Mouse (Mus musculus) layer of hippocampus, adult 18-20 months (tissue): Measurements from ENCODE around the gene Mgat3. TPM values are rescaled to one million over a fixed set of nuclear protein-coding genes. Genes with fewer than 3 reads are reported as not detected.
A peak's percentile ranks its signal among the peaks of the same experiment; 100 is the strongest.

Experiments
- DNase-seq, 2 experiments: peaks; one replicate each; pipeline ENCODE4 v3.0.0; 2022; ENCODE audit warnings: low spot score in 2 of 2
- total RNA-seq, 2 experiments: library from RNA; stranded (reverse); gene quantifications; 2 replicates each; pipeline ENCODE4 v1.2.3; 2021

The Mgat3 gene
- total RNA-seq, 2 experiments from 2014 or later = 114 to 118 TPM

DNA sequence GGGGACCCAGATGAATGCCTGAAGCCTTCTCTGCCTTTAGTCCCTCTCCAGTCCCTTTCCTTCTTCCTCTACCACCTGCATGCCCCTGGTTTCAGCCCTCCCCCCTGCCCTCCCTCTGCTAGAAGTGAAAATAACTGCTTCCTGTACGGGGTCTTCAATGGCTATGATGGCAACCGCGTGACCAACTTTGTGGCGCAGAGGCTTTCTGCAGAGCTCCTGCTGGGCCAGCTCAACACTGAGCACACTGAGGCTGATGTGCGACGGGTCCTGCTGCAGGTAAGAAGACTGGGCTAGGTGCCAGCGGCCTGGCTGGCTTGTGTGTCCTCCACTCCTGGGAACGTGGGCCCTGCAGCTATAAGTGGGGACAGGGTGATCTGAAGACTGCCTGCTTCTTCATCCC is 25.0 kb upstream of the Mgat3 start:
- DNase-seq = no peak

DNA sequence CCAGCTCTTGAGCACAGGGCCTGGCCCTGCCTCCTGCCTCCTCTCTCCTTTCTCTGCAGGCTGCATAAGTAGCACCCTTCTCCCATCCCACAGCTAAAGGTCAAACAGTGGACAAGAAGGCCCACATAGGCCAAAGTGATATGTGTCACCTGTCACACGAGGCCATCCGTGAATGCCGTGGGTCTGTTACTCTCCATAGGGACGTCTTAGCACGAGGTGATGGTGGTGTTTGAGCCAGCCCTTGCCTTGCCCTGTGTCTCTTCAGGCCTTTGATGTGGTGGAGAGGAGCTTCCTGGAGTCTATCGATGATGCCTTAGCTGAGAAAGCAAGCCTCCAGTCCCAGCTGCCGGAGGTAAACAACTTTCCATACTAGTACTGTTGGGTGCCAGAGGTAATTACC is 24.0 kb upstream of the Mgat3 start:
- DNase-seq = no peak

DNA sequence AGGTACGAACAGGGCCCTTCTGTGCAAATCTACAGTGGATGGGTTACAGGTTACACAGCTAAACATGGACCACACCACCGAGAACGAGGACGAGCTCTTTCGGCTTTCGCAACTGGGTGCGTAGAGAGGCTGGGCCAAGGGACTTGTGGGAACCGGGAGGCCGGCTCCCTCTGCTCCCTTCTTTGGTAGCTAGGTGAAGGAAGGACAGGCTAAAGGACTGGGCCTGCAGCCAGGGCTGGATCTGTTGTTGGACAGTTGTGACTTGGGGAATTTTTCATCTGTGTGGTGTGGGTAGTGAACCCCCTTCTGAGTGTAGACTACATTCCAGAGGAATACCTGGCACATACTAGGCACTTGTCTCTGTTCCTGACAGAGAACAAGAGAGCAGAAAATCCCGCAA is 20.9 kb upstream of the Mgat3 start:
- DNase-seq = no peak

DNA sequence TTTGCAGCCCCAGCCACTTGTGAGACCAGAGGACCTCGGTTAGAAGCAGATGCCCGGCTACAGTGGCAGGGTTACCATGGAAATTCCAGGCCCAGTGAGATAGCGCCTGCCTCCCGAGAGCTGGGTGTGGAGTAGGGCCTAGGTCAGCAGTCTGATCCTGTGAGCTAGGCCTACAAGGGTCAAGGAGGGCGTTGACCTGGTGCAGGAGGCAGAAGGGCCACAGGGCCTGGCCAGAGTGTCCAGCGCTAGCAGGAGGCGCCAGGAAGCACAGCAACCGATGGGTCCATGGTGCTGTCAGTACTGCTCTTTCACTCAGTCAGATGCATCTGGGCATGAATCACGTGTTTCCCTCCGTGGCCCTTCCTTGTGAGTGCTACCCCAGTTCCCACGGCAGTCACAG is 19.8 kb upstream of the Mgat3 start:
- DNase-seq = no peak

DNA sequence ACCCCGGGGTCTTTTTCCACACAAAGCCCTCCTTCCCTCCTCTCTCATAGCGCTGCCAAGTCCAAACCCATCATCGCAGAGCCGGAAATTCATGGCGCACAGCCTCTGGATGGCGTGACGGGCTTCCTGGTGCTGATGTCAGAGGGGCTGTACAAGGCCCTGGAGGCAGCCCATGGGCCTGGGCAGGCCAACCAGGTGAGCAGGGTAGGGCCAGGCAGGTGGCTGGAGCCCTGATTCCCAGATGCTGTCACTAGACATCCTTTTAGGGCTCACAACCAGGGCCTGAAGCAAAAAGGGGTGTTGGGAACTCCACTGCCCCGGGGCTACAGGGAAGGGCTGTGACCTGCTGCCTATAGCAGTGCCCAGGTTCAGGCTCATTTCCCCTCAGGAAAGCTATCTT is 17.8 kb upstream of the Mgat3 start:
- no peak for DNase-seq

DNA sequence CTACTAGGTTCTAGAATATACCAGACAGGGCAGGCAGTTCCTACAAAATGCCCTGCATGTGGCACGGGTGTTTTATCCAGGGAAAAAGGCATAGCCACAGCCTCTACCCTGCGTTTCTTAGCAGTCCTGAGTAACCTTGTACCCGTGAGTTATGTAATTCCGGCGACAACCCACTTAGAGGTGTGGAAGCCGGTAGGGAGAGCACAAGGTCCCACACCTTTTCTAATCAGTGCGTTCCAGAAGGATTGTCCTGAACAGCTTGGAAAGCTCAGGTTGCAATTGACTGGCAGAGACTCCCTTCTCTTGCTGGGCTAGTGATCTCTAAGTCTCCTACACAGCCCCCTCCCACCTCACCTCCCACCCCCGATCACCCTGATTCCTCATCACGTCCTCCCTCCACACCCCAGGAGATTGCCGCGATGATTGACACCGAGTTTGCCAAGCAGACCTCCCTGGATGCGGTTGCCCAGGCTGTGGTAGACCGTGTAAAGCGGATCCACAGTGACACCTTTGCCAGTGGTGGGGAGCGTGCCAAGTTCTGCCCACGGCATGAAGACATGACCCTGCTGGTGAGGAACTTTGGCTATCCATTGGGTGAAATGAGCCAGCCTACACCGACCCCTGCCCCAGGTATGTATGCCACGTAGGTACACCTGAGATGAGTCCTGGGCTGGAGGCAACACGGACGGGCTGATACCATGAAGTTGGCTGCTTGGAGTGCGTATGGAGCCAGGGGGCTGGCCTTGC is 16.2 kb upstream of the Mgat3 start:
- no peak for DNase-seq

DNA sequence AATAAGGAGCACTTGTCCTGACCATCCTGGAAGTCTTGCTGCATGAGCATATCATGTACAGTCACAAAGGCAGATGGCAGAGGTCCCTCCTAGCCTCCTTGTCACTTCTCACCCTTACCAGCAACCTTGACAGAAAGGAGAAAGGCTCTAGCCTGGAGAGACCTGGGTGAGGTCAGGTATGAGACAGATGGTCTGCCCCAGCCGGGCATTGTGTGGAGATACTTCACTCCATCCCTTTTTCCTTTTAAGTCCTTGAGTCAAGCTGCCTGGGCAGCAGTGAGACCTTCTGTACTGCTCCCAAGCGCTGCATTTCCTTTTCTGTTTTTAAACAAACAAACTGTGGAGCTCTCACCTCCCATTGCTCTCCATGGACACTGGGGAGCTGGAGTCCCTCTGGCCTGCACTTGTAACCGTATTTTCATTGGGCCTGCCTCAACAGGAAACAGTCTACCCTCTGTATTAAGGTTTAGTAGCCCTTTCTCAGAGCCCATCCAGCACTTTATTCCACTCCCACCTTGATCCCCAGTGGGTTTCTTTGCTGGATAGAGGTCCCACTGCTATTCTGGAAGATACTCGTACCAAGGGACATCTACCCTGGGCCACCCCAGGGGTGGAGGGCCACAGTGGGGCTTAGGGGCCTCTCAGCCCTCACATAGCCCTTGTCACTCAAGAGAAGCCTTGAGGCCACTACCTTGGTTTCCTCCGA is 15.4 kb upstream of the Mgat3 start:
- no peak for DNase-seq

DNA sequence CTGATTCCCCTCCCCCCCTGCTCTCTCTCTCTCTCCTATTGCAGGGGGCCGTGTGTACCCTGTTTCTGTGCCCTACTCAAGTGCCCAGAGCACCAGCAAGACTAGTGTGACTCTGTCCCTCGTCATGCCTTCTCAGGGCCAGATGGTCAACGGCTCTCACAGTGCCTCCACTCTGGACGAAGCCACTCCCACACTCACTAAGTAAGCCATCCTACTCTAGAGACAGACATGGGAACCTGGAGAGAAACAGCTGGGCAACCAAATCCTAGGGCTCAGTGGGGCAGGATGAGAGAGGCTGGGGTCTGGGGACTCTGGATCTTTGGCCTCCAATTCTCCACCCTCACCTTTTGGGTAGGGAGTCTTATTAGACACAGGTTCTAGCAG is 14.8 kb upstream of the Mgat3 start:
- no peak for DNase-seq

DNA sequence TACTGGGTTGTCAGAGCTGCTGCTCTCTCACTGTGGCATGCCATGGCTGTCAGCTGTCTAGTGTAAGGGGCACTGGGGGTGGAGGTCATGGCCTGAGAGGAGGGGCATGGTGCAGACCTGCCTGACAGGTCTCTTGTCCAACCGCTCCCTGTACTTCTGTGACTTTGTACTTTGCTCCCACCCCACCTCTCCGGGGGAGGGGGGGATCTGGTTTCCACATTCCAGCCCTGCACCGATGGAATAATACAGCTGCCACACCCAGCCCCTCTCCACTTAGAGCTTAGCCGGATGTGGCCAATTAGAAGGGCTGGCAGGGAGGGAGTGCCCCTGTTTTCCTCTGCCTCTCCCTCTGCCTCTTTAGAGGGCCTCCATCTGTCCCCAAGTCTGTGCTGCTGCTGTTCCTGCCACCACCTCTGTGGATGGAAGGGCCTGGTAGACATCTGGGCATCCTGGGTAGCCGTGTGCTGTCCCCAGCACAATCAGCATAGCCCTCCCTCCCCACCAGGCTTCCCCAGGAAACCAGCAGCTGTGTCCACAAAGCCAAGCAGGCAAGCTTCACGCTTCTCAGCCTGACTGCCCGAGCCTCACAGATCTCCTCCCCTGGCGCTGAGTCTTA is 14.1 kb upstream of the Mgat3 start:
- no peak for DNase-seq

DNA sequence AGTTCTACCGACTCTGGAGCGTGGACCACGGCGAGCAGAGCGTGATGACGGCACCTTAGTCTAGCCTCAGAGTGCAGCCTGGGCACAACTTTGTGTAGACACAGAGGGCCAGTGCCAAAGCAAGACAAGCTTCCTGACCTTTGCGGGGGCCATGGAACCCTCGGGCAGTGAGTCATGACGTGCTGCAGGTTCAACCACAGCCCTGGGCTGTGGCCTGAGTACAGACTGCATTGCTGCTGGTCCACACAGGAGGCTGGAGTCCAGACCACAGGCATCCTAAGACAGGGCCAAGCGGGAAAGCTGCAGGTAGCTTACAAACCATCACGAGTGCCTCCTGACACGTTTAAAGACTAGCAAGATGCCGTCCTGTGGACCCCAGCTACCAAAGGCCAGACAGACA is 13.3 kb upstream of the Mgat3 start:
- no peak for DNase-seq

DNA sequence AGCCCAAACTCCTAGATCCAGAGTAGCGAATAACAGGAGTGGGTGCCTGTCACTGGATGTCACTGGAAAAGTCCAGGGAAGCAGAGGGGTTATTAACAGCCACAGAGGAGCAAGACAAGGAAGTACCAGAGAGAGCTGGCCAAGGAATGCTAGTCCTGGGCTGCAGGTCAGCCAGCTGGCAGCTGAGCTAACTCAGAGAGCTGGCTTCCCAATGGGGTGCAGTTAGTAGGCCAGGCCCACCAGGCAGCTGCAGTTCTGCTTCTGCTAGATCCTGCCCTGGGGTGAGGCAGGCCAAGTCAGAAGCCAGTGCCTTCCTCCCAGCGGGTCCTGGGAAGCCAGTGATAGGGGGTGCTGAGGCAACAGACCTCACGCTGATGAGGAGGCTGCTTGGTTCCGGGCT is 12.8 kb upstream of the Mgat3 start:
- no peak for DNase-seq

DNA sequence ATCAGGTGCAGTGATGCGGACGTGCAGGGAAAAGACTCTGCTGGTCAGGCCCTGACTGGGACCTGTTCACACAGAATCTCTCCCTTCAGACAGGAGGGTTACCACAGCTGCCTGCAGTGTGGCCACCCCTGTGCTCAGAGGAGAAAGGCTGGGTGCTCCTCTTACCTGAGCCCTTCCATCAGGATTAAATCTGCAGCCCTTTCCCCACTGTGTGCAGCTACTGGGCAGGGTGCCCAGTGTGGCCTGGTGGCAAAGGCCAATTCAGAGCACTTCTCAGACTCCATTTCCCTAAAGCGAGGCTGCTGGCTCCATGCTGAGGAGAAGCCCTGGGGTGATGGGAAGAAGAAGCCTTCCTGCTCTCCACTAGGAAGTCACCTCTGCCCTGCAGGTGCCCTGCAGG is 12.3 kb upstream of the Mgat3 start:
- no peak for DNase-seq

DNA sequence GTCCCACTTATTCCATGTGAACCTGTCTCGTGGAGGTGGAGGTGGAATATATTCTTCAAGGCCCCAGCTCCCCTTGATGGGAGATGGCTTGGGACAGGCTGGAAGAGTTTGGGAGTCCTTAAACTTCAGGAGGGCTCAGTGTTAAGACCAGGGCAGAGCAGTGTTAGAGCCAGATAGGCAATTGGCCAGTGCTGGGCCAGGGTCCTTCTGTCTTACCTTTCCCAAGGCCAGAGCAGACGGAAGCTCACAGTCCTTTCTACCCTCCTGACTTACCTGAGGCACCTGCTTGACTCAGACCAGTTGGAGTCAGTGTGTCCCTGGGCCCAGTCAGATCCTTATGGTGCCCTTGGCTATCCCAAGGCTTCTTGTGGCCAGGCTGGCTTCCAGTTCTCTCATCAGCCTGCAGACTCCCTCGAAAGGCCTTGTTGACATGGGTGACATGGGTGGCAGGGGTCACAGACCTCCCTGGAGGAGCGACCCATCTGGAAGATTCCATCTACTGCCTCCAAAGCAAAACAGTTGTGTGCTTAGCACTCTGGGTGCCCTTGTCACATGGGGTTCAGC is 11.0 kb upstream of the Mgat3 start:
- no peak for DNase-seq

DNA sequence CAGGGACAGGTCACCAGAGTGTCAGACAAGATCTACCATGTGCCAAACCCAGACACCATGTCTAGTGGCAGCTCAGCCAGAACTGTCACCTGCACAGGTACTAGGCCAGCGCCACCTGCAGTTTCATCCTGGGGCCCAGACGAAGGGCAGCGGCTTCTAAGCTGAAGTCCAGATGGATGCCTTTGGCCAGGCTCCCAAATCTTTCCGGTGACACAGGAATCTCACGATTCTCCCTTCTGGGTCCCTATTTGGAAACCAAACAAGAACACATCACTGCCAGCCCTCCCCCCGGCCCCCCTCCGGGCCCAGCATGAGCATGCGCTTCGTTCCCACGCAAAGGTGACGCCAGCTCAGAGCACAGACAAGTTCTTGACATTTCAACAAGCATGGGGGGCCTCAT is 10.2 kb upstream of the Mgat3 start:
- peak; percentile 61 to 79 for DNase-seq

DNA sequence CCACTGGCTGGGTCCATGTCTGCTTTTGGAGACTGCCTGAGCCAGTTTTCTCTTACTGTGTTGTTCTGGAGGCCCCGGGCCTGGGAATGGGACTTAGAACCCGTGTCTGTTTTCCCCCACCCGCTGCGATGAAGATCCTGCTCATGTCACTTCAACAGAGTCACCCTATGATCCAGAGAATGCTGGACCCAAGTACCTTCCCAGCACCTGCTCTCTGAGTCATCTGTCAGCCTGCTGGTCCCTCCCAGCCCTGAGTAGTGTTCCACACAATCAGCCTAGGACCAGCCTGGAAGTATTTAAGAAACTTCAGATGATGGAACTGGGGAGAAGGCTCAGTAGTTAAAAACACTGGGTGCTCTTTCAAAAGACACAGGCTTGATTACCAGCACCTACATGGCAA is 9.8 kb upstream of the Mgat3 start:
- no peak for DNase-seq

DNA sequence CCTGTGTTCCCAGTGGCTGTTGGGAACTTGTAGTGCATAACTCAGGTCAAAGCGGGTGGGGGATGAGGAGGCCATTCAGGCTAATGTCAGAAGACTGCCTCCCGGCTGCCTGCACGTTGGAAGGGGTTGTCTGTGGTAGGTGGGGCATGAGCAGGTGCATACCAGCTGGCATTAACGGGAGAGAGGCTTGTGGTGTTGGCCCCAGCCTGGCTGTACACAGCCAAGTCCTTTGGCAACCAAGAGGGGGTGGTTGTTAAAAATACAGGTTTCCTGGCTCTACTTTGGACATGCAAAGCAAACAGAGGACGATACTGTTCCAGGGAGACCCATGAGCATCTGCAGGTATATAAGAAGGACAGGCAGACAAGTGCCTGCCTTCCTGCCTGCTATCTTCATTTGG is 8.1 kb upstream of the Mgat3 start:
- no peak for DNase-seq

DNA sequence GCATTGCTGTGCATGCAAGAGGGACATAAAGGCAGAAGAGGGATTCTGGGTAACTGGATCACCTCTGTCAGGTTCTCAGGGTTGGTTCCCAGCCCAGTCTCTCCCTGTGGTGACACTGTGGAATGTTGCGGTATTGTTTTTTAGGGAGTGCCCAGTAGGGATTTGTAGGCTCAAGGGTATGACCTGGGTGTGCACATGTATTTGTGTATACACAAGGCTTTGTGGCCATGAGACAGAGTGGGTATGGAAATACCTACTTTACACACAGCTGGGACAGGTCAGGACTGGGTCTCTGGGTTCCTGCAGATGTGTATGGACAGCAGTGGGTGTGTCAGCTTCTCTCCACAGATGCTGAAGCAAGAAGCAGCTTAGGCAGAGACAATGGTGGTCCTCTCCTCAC is 4.0 kb upstream of the Mgat3 start:
- DNase-seq = no peak

DNA sequence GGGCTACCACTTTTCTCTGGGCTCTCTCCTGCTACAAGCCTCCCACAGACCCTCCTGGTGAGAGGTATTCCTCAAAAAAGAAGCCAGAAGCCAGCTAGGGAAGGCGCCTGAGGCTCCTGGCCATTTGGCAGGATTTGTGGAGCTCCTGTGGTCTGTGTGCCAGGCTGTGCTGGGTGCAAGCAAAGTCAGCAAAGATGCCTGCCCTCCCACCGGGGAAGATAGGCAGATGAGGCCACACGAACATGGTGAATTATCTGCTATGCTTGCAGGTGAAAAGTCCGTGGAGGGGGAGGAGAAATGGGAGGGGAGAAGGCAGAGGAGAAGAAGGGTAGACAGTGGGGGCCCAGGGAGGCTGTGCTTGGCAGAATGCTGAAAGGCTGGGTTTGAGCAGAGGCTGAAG is 3.2 kb upstream of the Mgat3 start:
- DNase-seq = no peak

DNA sequence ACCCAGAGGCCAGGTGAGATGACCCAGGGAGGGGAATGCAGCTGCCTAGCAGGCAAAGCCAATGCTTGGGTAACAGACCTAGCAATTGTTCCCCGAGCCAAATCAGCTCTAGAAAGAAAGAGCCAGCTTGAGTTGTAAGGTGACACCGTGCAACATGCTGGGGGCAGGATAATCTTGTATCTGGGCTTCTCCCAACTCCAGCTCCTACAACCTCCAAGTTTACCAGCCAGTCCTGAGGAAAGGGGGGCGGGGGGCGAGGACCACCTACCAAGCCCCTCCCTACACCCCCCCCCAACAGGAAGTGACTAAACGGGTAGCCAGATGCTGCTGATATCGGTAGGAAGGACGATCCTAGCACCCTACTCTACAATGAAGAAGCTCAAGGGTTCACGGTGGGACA is 2.2 kb upstream of the Mgat3 start:
- no peak for DNase-seq

DNA sequence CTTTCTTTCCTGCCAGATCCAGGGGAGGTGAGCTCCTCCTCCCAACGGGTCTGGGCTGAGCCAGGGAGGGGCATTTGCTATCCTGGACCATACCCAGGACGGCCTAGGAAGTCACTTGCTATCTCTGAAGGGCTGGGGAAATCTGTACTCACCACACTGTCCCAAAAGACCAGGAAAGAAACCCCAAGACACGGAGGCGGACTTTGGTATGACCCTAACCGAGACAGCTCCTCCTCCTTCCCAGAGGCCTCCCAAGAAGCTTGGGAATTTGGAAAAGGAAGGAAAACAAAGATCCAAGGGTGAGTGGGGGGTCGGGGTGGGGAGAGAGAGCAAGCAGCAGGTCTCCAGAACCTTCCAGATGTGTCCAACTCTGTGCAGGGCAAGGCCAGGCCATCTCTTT is 1.7 kb upstream of the Mgat3 start:
- no peak for DNase-seq

DNA sequence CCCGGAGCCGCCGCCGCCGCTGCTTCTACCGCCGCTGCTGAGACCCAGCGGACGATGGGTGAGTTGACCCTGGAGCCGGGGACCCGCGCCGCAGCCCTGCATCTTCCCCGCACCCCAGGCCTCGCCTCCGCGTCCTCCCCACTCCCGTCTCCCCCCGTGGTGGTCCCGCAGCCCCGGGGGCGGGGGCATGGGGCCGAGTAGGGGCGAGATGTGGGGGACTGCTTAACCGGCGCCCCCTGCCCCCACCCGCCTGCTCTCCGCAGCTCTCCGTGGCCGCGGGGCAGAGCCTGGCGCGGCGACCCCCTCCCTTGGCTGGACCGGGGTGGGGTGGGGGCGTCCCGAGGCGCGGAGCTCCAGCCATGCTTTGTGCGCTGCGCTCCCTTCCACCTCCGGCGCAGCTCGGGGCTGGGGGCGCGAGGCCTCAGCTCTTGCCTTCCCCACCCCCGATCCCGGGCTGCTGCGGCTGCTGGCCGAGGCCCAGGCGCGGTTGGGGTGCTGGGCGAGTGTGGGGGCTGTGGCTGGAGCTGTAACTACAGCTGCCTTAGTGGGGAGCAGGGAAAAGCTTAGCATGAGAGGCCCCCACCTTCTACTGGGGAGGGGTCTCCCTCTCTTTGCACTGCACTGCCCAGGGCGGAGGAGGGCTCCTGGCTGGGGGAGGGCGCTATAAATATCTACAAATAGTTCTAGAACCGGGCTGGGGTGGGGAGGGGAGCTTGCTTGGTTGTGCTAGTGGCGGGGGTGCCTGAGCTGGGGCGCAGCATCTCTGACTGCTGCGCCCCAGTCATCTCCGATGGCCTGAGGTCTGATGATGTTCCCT is 468 bp downstream of the Mgat3 start:
- peak; percentile 69 to 72 for DNase-seq

DNA sequence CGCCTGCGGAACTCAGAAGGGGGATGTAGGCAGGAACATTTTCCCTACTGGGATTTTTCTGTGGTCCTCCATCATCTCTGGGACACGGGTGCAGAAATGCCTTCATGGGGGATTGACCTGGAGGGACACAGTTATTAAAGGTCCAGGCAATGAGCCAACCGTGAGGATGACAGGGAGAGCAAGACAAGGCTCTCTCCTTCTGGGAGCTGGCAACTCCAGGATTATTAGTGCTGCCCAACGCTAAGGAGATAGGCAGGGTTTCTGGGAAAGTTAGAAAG is 1.0 kb downstream of the Mgat3 start:
- no peak for DNase-seq
